ENCODE assay signal across 8 mouse cellular contexts in genomic region chr16:87705892-87706589, GRCm38 (mm10). TPM values are rescaled to one million over a fixed set of nuclear protein-coding genes. Genes with fewer than 3 reads are reported as not detected.
A peak's percentile ranks its signal among the peaks of the same experiment; 100 is the strongest.
DNase-seq lines count a peak whose midpoint lies in the region; ATAC-seq lines count a peak whose summit lies in the region.

No protein-coding gene starts in this region.

- H3K9ac ChIP-seq in heart, embryonic 13.5 days, result peak overlapping the region; percentile 61
- H3K9ac ChIP-seq in liver, embryonic 16.5 days (ENCODE audit: low read depth, low read length), result peak overlapping the region; percentile 54

- 0 out of 2 replicates have a peak, but pooled peaks have one; percentile 34 for ATAC-seq in heart, embryonic 13.5 days (ENCODE audit: extremely low read depth, insufficient number of reproducible peaks, low FRiP score, low TSS enrichment)
- peak; percentile 90 for ATAC-seq in liver, embryonic 16.5 days (ENCODE audit: low read depth)

- DNase-seq in heart, postnatal 36 days, result no peak
- DNase-seq in CD4-positive, CD25-positive, alpha-beta regulatory T cell, adult 2 months (ENCODE audit: low read depth, low spot score), result peak; percentile 38
- peak; percentile 71 for DNase-seq in c-Kit-positive CD71-positive TER-119-positive erythroid progenitor cells, embryonic 14.5 days (ENCODE audit: low spot score)
- no peak for DNase-seq in gastrocnemius, postnatal 4 days (ENCODE audit: low spot score in 2 of 2)
- no peak for DNase-seq in adrenal gland, adult (ENCODE audit: inconsistent age in 2 of 2, low spot score in 1 of 2)
- DNase-seq in cerebellum, adult 8-10 months, result no peak

- no peaks in the 10 kb centered on the region for H3K27me3 ChIP-seq in heart, embryonic 13.5 days (replicated peaks)
- H3K27me3 ChIP-seq in liver, embryonic 16.5 days (ENCODE audit: control insufficient read depth, insufficient read depth, low read depth, low read length), result no peaks in the 10 kb centered on the region

- peak overlapping the region; percentile 36 for H3K4me3 ChIP-seq in heart, embryonic 13.5 days
- peak overlapping the region; percentile 54 for H3K4me3 ChIP-seq in liver, embryonic 16.5 days (ENCODE audit: low read depth, low read length)

- H3K4me2 ChIP-seq in heart, embryonic 13.5 days, result peak overlapping the region; percentile 59
- peak overlapping the region; percentile 85 for H3K4me2 ChIP-seq in liver, embryonic 16.5 days (ENCODE audit: low read depth, low read length)

- 0 out of 2 replicates have a peak overlapping the region, but pooled peaks have one; percentile 12 for H3K27ac ChIP-seq in heart, embryonic 13.5 days (replicated peaks)
- peak overlapping the region; percentile 96 for H3K27ac ChIP-seq in liver, embryonic 16.5 days (ENCODE audit: low read length)

- H3K9me3 ChIP-seq in heart, embryonic 13.5 days, result no peaks in the 10 kb centered on the region
- H3K9me3 ChIP-seq in liver, embryonic 16.5 days (replicated peaks; ENCODE audit: control insufficient read depth, low read length), result no peaks in the 10 kb centered on the region

- H3K4me1 ChIP-seq in heart, embryonic 13.5 days, result peaks cover 87% of the 10 kb centered on the region
- H3K4me1 ChIP-seq in liver, embryonic 16.5 days (ENCODE audit: control insufficient read depth, low read depth, low read length), result peaks cover 84% of the 10 kb centered on the region

- intact Hi-C loops in heart, postnatal 36 days (cut with DNase I), result no loop called here

- no peaks in the 10 kb centered on the region for H3K36me3 ChIP-seq in heart, embryonic 13.5 days
- H3K36me3 ChIP-seq in liver, embryonic 16.5 days (ENCODE audit: control insufficient read depth, insufficient read depth), result no peaks in the 10 kb centered on the region

- 18% methylated on average over 19 of the region's 19 CpGs for WGBS in heart, embryonic 13.5 days
- WGBS in liver, embryonic 16.5 days (ENCODE audit: insufficient replicate concordance), result 9% methylated on average over 19 of the region's 19 CpGs

RNA-seq across cellular contexts. Expression of gene Bach1, which starts 7.3 kb away (rescaled TPM):
- 9.2 and 9.5 TPM in 2 replicates for polyA plus RNA-seq in heart, embryonic 13.5 days (2015; fragmentation: Nextera tagmentation; extraction: Ambion mirVana)
- total RNA-seq in heart, postnatal 36 days (2021), result 10 to 100 TPM; 31.3 to 33.1 TPM
- 5.8 and 6.6 TPM in 2 replicates for polyA plus RNA-seq in liver, embryonic 16.5 days (2015; fragmentation: Nextera tagmentation; extraction: Ambion mirVana)
- total RNA-seq in gastrocnemius, postnatal 4 days (2021), result 10 to 100 TPM; 22.7 to 24.8 TPM

Comparison
In these comparisons a context has a peak if more than half of its experiments do, and no peak if none do; other contexts are left out.
1. DNase-seq: peak in CD4-positive, CD25-positive, alpha-beta regulatory T cell, adult 2 months (single experiment) and c-Kit-positive CD71-positive TER-119-positive erythroid progenitor cells, embryonic 14.5 days (single experiment); none in heart, postnatal 36 days (0 of 2), gastrocnemius, postnatal 4 days (0 of 2), adrenal gland, adult (0 of 2) and cerebellum, adult 8-10 months (single experiment).